Mouse (Mus musculus): ENCODE results near the gene Klhl26. TPM values are rescaled to one million over a fixed set of nuclear protein-coding genes. Genes with fewer than 3 reads are reported as not detected.

Gene Klhl26
- polyA plus RNA-seq, 1 experiment from 2014 or later: 25.6 TPM

- ATAC-seq (ENCODE audit: low read depth): no peak
- WGBS: 64% methylated on average over 52 of the region's 52 CpGs
- H3K9me3 ChIP-seq: no peaks in the 10 kb centered on the region
- peaks cover 4% of the 10 kb centered on the region; the same call in 1 of the 2 replicates for H3K27me3 ChIP-seq
- H3K27ac ChIP-seq (replicated peaks): no peak overlapping the region
- H3K4me2 ChIP-seq: no peak overlapping the region
- H3K9ac ChIP-seq: no peak overlapping the region
- H3K4me1 ChIP-seq (replicated peaks): 0 out of 2 replicates have a peak, but pooled peaks cover 6% of the 10 kb centered on the region
- peaks cover 34% of the 10 kb centered on the region for H3K36me3 ChIP-seq
- H3K4me3 ChIP-seq: no peak overlapping the region
Measured at GRCm38 (mm10) chr8:70452196-70452966, 24.4 kb downstream of the Klhl26 start.

GRCm38 (mm10) chr8:70447639-70448420, 28.9 kb downstream of the Klhl26 start:
- no peak overlapping the region for H3K9ac ChIP-seq
- no peak overlapping the region for H3K27ac ChIP-seq (replicated peaks)
- ATAC-seq (ENCODE audit: low read depth): peak; percentile 76

GRCm38 (mm10) chr8:70445988-70446387, 30.8 kb downstream of the Klhl26 start:
- 59% methylated on average over 1 of the region's 1 CpGs for WGBS
- 0 out of 2 replicates have a peak, but pooled peaks cover 6% of the 10 kb centered on the region for H3K4me1 ChIP-seq (replicated peaks)
- no peak overlapping the region for H3K9ac ChIP-seq
- H3K27me3 ChIP-seq: peaks cover 5% of the 10 kb centered on the region; the same call in 1 of the 2 replicates
- H3K4me3 ChIP-seq: no peak overlapping the region
- no peak for ATAC-seq (ENCODE audit: low read depth)
- peaks cover 16% of the 10 kb centered on the region for H3K36me3 ChIP-seq
- H3K9me3 ChIP-seq: no peaks in the 10 kb centered on the region
- H3K4me2 ChIP-seq: no peak overlapping the region
- no peak overlapping the region for H3K27ac ChIP-seq (replicated peaks)

More at GRCm38 (mm10) chr8:70447639-70448420, 28.9 kb downstream of the Klhl26 start:
- peaks cover 9% of the 10 kb centered on the region; the same call in 1 of the 2 replicates for H3K27me3 ChIP-seq
- H3K4me2 ChIP-seq: no peak overlapping the region
- H3K4me3 ChIP-seq: no peak overlapping the region
- H3K4me1 ChIP-seq (replicated peaks): 0 out of 2 replicates have a peak, but pooled peaks cover 6% of the 10 kb centered on the region
- WGBS: 71% methylated on average over 19 of the region's 19 CpGs
- no peaks in the 10 kb centered on the region for H3K9me3 ChIP-seq
- H3K36me3 ChIP-seq: peaks cover 34% of the 10 kb centered on the region

GRCm38 (mm10) chr8:70443326-70443725, 33.4 kb downstream of the Klhl26 start:
- H3K9ac ChIP-seq: no peak overlapping the region
- no peak overlapping the region for H3K4me2 ChIP-seq
- H3K4me1 ChIP-seq (replicated peaks): peaks cover 21% of the 10 kb centered on the region
- H3K4me3 ChIP-seq: no peak overlapping the region
- no peaks in the 10 kb centered on the region for H3K36me3 ChIP-seq
- no peak overlapping the region for H3K27ac ChIP-seq (replicated peaks)
- H3K27me3 ChIP-seq: peaks cover 5% of the 10 kb centered on the region; the same call in 1 of the 2 replicates
- ATAC-seq (ENCODE audit: low read depth): no peak
- no peaks in the 10 kb centered on the region for H3K9me3 ChIP-seq
- 87% methylated on average over 4 of the region's 4 CpGs for WGBS

- Histone ChIP-seq H3K4me1 (replicated peaks) (peaks cover 29% of the 10 kb centered on the region), H3K4me3 (no peak overlapping the region), H3K9ac (no peak overlapping the region), H3K4me2 (no peak overlapping the region), H3K27ac (replicated peaks) (no peak overlapping the region), H3K27me3 (peaks cover 2% of the 10 kb centered on the region; the same call in 1 of the 2 replicates), H3K36me3 (no peaks in the 10 kb centered on the region), H3K9me3 (no peaks in the 10 kb centered on the region)
- 76% methylated on average over 3 of the region's 3 CpGs for WGBS
- ATAC-seq (ENCODE audit: low read depth): no peak
Measured at GRCm38 (mm10) chr8:70441565-70441964, 35.2 kb downstream of the Klhl26 start.

- Histone ChIP-seq H3K9me3 (no peaks in the 10 kb centered on the region), H3K9ac (peak overlapping the region; percentile 74), H3K27ac (replicated peaks) (no peak overlapping the region; the same call in 1 of the 2 replicates), H3K27me3 (no peaks in the 10 kb centered on the region; the same call in 1 of the 2 replicates), H3K4me2 (peak overlapping the region; percentile 69), H3K4me1 (replicated peaks) (peaks cover 29% of the 10 kb centered on the region), H3K36me3 (no peaks in the 10 kb centered on the region), H3K4me3 (peak overlapping the region; percentile 65)
- no peak for ATAC-seq (ENCODE audit: low read depth)
- 49% methylated on average over 3 of the region's 3 CpGs for WGBS
Measured at GRCm38 (mm10) chr8:70440246-70440645, 36.5 kb downstream of the Klhl26 start.

- H3K27ac ChIP-seq (replicated peaks): peak overlapping the region; percentile 80
- H3K9ac ChIP-seq: peak overlapping the region; percentile 74
- H3K4me2 ChIP-seq: peak overlapping the region; percentile 69
- peaks cover 29% of the 10 kb centered on the region for H3K4me1 ChIP-seq (replicated peaks)
- H3K36me3 ChIP-seq: no peaks in the 10 kb centered on the region
- ATAC-seq (ENCODE audit: low read depth): peak; percentile 80
- H3K27me3 ChIP-seq: no peaks in the 10 kb centered on the region; the same call in 1 of the 2 replicates
- H3K9me3 ChIP-seq: no peaks in the 10 kb centered on the region
- peak overlapping the region; percentile 65 for H3K4me3 ChIP-seq
- WGBS: 7% methylated on average over 7 of the region's 7 CpGs
Measured at GRCm38 (mm10) chr8:70439848-70440179, 37.0 kb downstream of the Klhl26 start.

- under 1% methylated on average over 70 of the region's 70 CpGs for WGBS
- Histone ChIP-seq H3K4me2 (peak within 1 kb of the TSS; percentile 90), H3K9me3 (no peaks in the 10 kb centered on the region), H3K36me3 (no peaks in the 10 kb centered on the region), H3K4me1 (replicated peaks) (peaks cover 29% of the 10 kb centered on the region), H3K27me3 (no peaks in the 10 kb centered on the region; the same call in 1 of the 2 replicates), H3K9ac (peak within 1 kb of the TSS; percentile 79), H3K27ac (replicated peaks) (peak within 1 kb of the TSS; percentile 86), H3K4me3 (peak within 1 kb of the TSS; percentile 65)
- peak; percentile 98 for ATAC-seq (ENCODE audit: low read depth)
Measured at GRCm38 (mm10) chr8:70439055-70439847, 37.5 kb downstream of the Klhl26 start, which contains the start of gene Crtc1. Crtc1 (minus strand) TSS chr8:70439579.

GRCm38 (mm10) chr8:70438423-70438822, 38.3 kb downstream of the Klhl26 start:
- no peak for ATAC-seq (ENCODE audit: low read depth)
- WGBS: 94% methylated on average over 2 of the region's 2 CpGs
- Histone ChIP-seq H3K9ac (peak overlapping the region; percentile 79), H3K4me1 (replicated peaks) (peaks cover 29% of the 10 kb centered on the region), H3K4me3 (peak overlapping the region; percentile 65), H3K27me3 (no peaks in the 10 kb centered on the region; the same call in 1 of the 2 replicates), H3K36me3 (no peaks in the 10 kb centered on the region), H3K9me3 (no peaks in the 10 kb centered on the region), H3K4me2 (peak overlapping the region; percentile 90), H3K27ac (replicated peaks) (no peak overlapping the region)

GRCm38 (mm10) chr8:70435156-70435555, 41.6 kb downstream of the Klhl26 start:
- H3K9ac ChIP-seq: no peak overlapping the region
- H3K9me3 ChIP-seq: no peaks in the 10 kb centered on the region
- H3K4me1 ChIP-seq (replicated peaks): peaks cover 26% of the 10 kb centered on the region
- ATAC-seq (ENCODE audit: low read depth): no peak
- no peak overlapping the region for H3K27ac ChIP-seq (replicated peaks)
- no peaks in the 10 kb centered on the region for H3K36me3 ChIP-seq
- H3K4me2 ChIP-seq: no peak overlapping the region
- no peaks in the 10 kb centered on the region for H3K27me3 ChIP-seq
- WGBS: 91% methylated on average over 5 of the region's 5 CpGs
- H3K4me3 ChIP-seq: no peak overlapping the region

- H3K9me3 ChIP-seq: no peaks in the 10 kb centered on the region
- ATAC-seq (ENCODE audit: low read depth): no peak; the same call in 1 of the 2 replicates
- H3K27ac ChIP-seq (replicated peaks): no peak overlapping the region
- H3K36me3 ChIP-seq: no peaks in the 10 kb centered on the region
- no peak overlapping the region for H3K4me3 ChIP-seq
- H3K27me3 ChIP-seq: no peaks in the 10 kb centered on the region
- WGBS: 48% methylated on average over 4 of the region's 4 CpGs
- H3K4me1 ChIP-seq (replicated peaks): peaks cover 12% of the 10 kb centered on the region
- no peak overlapping the region for H3K9ac ChIP-seq
- no peak overlapping the region for H3K4me2 ChIP-seq
Measured at GRCm38 (mm10) chr8:70432991-70433536, 43.7 kb downstream of the Klhl26 start.
